ENCODE assay signal across 8 mouse cellular contexts in genomic region chr1:172143570-172143969, GRCm38 (mm10). TPM values are rescaled to one million over a fixed set of nuclear protein-coding genes. Genes with fewer than 3 reads are reported as not detected.
DNase-seq lines count a peak whose midpoint lies in the region; ATAC-seq and TF ChIP-seq lines count a peak whose summit lies in the region.

No protein-coding gene starts in this region.

- peak; percentile 48 for ATAC-seq in CD4-positive, CD25-positive, alpha-beta regulatory T cell, adult 4 months
- 0 out of 2 replicates have a peak, but pooled peaks have one; percentile 18 for ATAC-seq in heart, postnatal 0 days (ENCODE audit: insufficient read depth, low read depth)

- H3K36me3 ChIP-seq in heart, embryonic 10.5 days, result no peaks in the 10 kb centered on the region
- no peaks in the 10 kb centered on the region for H3K36me3 ChIP-seq in heart, postnatal 0 days (replicated peaks; ENCODE audit: control insufficient read depth, insufficient read depth, low read length)

- peak; percentile 67 to 78 for DNase-seq in heart, adult 18-20 months
- DNase-seq in heart, embryonic 10.5 days (ENCODE audit: low spot score), result no peak
- peak; percentile 45 for DNase-seq in cerebellum, adult 11 months
- DNase-seq in heart, postnatal 0 days (ENCODE audit: low spot score), result peak; percentile 78
- DNase-seq in left cerebral cortex, postnatal 10 days (ENCODE audit: extremely low spot score in 1 of 2, low spot score in 2 of 2), result peak; percentile 50 to 54
- DNase-seq in retina, embryonic 14.5 days (ENCODE audit: low spot score), result peak; percentile 70
- no peak for DNase-seq in urinary bladder, adult 18-20 months (ENCODE audit: low spot score in 2 of 2)

- H3K27ac ChIP-seq in heart, embryonic 10.5 days, result no peak overlapping the region
- no peak overlapping the region for H3K27ac ChIP-seq in heart, postnatal 0 days (ENCODE audit: low read depth)

- 34% methylated on average over 1 of the region's 1 CpGs for WGBS in heart, embryonic 10.5 days
- WGBS in heart, postnatal 0 days, result 19% methylated on average over 1 of the region's 1 CpGs

- H3K4me3 ChIP-seq in heart, embryonic 10.5 days, result no peak overlapping the region
- no peak overlapping the region for H3K4me3 ChIP-seq in heart, postnatal 0 days (ENCODE audit: low read depth, low read length)

- TF ChIP-seq CTCF in heart, postnatal 0 days (IDR thresholded peaks at IDR 0.05; ENCODE audit: low read depth), result peak; percentile 86

- no peak for TF ChIP-seq EP300 in heart, postnatal 0 days (IDR thresholded peaks at IDR 0.05; ENCODE audit: low read depth)

- H3K9ac ChIP-seq in heart, postnatal 0 days (replicated peaks; ENCODE audit: low read depth, low read length), result no peak overlapping the region

- H3K4me1 ChIP-seq in heart, embryonic 10.5 days, result no peaks in the 10 kb centered on the region
- 0 out of 2 replicates have a peak, but pooled peaks cover 4% of the 10 kb centered on the region for H3K4me1 ChIP-seq in heart, postnatal 0 days (ENCODE audit: control insufficient read depth, insufficient read depth)

- intact Hi-C loops in left cerebral cortex, postnatal 10 days (cut with DNase I), result loop anchor here (10.0 kb wide), 1 partner anchor 101 kb away; no protein-coding TSS in a partner anchor

- H3K4me2 ChIP-seq in heart, postnatal 0 days (ENCODE audit: low read depth, low read length), result no peak overlapping the region

- H3K27me3 ChIP-seq in heart, embryonic 10.5 days (ENCODE audit: insufficient read depth, poor library complexity, severe bottlenecking), result no peaks in the 10 kb centered on the region
- H3K27me3 ChIP-seq in heart, postnatal 0 days (ENCODE audit: control insufficient read depth, insufficient read depth, low read length), result no peaks in the 10 kb centered on the region

- H3K9me3 ChIP-seq in heart, embryonic 10.5 days, result no peaks in the 10 kb centered on the region
- H3K9me3 ChIP-seq in heart, postnatal 0 days (replicated peaks; ENCODE audit: control insufficient read depth, low read length), result 0 out of 2 replicates have a peak, but pooled peaks cover 4% of the 10 kb centered on the region

RNA-seq across cellular contexts. Expression of gene Dcaf8, which starts 4.3 kb away (rescaled TPM):
- 100 to 1,000 TPM; 110 to 119 TPM for total RNA-seq in heart, adult 18-20 months (2021)
- polyA plus RNA-seq in heart, embryonic 10.5 days (2016; fragmentation: Nextera tagmentation; extraction: Ambion mirVana), result 110 and 125 TPM in 2 replicates
- 100 to 1,000 TPM in 1 of 2 experiments, 10 to 100 TPM in 1; 76.5 to 132 TPM for polyA plus RNA-seq in CD4-positive, CD25-positive, alpha-beta regulatory T cell, adult 4 months (2017; shearing (Covaris generic))
- total RNA-seq in heart, postnatal 0 days (2014; rRNA removed; ENCODE audit: low replicate concordance), result 119 and 129 TPM in 2 replicates
- 116 and 119 TPM in 2 replicates for polyA plus RNA-seq in heart, postnatal 0 days (2015; fragmentation: Nextera tagmentation; extraction: Ambion mirVana)
- 10 to 100 TPM; 87.0 to 88.0 TPM for total RNA-seq in left cerebral cortex, postnatal 10 days (2021)

RNA-seq across cellular contexts. Expression of gene Pex19, which starts 17.0 kb away (rescaled TPM):
- 100 to 1,000 TPM; 116 to 143 TPM for total RNA-seq in heart, adult 18-20 months (2021)
- polyA plus RNA-seq in heart, embryonic 10.5 days (2016; fragmentation: Nextera tagmentation; extraction: Ambion mirVana), result 154 and 161 TPM in 2 replicates
- 100 to 1,000 TPM in 1 of 2 experiments, 10 to 100 TPM in 1; 82.9 to 122 TPM for polyA plus RNA-seq in CD4-positive, CD25-positive, alpha-beta regulatory T cell, adult 4 months (2017; shearing (Covaris generic))
- total RNA-seq in heart, postnatal 0 days (2014; rRNA removed; ENCODE audit: low replicate concordance), result 157 and 250 TPM in 2 replicates
- polyA plus RNA-seq in heart, postnatal 0 days (2015; fragmentation: Nextera tagmentation; extraction: Ambion mirVana), result 155 and 161 TPM in 2 replicates
- 100 to 1,000 TPM in 1 of 2 experiments, 10 to 100 TPM in 1; 99.1 to 104 TPM for total RNA-seq in left cerebral cortex, postnatal 10 days (2021)

Comparison
In these comparisons a context has a peak if more than half of its experiments do, and no peak if none do; other contexts are left out.
1. DNase-seq: peak in heart, adult 18-20 months (2 of 2), cerebellum, adult 11 months (single experiment), heart, postnatal 0 days (single experiment), left cerebral cortex, postnatal 10 days (2 of 2) and retina, embryonic 14.5 days (single experiment); none in heart, embryonic 10.5 days (single experiment) and urinary bladder, adult 18-20 months (0 of 2).